Mouse (Mus musculus): ENCODE data around the gene Zfp664. TPM values are rescaled to one million over a fixed set of nuclear protein-coding genes. Genes with fewer than 3 reads are reported as not detected.

The Zfp664 gene
- polyA plus RNA-seq, 1 experiment from 2014 or later = 118 TPM

DNA sequence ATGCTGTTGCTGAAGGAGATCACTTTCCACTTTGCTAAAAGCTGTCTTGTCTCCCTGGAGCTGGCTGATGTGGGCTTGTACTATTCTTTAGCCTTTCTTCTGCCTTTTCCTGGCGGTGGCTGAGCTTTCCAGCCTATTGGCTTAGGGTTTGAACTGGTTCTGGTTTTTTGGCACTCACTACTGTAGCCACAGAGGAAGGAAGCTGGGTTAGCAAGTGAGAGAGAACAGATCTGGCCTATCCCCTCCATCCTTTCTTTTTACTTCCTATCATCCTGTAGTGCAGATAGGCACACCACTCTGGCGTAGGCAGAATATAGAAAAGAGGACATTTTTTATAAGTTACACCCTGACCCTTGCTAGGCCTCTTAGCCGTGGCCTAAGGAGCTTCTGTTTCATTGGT lies 10.6 kb downstream of the Zfp664 start:
- no peak overlapping the region for H3K27ac ChIP-seq
- no peak for ATAC-seq (ENCODE audit: insufficient number of reproducible peaks, insufficient read depth, low FRiP score, low TSS enrichment, low read depth)
- 0 out of 2 replicates have a peak, but pooled peaks cover 11% of the 10 kb centered on the region for H3K4me1 ChIP-seq (replicated peaks)
- H3K27me3 ChIP-seq = no peaks in the 10 kb centered on the region
- no peaks in the 10 kb centered on the region for H3K9me3 ChIP-seq
- no peak overlapping the region for H3K4me2 ChIP-seq
- H3K4me3 ChIP-seq (replicated peaks) = no peak overlapping the region
- no peak overlapping the region for H3K9ac ChIP-seq (replicated peaks)
- peaks cover 62% of the 10 kb centered on the region for H3K36me3 ChIP-seq
- 89% methylated on average over 3 of the region's 3 CpGs for WGBS

DNA sequence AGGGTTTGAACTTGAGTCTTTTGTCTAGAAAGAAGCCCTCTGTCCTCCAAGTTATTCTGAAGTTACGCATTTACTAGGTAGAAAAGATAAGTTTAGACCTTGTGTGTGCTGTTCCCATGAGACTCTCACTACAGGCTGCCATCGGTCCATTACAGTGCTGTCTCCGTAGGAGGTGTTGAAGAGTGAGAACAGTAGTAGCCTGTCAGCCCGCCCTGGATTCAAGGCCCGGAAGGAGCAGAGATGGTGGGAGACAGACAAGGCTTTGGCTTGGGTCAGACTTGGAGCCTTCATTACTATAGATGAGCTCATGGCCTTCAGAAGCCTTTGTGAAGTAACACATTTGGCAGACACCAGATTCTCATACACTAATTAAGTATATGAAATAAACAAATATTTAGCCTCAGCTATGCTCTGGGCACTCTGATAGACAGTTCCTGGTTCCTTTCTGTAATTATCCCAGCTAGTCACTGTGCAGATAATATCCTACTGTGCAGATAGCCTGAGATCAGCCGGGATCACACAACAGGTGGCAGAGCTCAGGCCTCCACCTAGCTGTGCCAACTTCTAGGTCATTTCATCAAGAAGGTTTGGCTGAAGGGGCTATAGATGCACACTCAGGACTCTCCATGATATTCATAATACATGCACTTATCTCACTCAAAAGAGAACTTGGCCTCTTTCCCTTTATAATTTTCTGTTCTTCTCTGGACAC lies 11.6 kb downstream of the Zfp664 start:
- Histone ChIP-seq H3K4me3 (replicated peaks) (no peak overlapping the region), H3K9ac (replicated peaks) (no peak overlapping the region), H3K27ac (no peak overlapping the region), H3K4me1 (replicated peaks) (0 out of 2 replicates have a peak, but pooled peaks cover 11% of the 10 kb centered on the region), H3K27me3 (no peaks in the 10 kb centered on the region), H3K36me3 (peaks cover 67% of the 10 kb centered on the region), H3K9me3 (no peaks in the 10 kb centered on the region), H3K4me2 (no peak overlapping the region)
- 90% methylated on average over 6 of the region's 6 CpGs for WGBS
- no peak for ATAC-seq (ENCODE audit: insufficient number of reproducible peaks, insufficient read depth, low FRiP score, low TSS enrichment, low read depth)

DNA sequence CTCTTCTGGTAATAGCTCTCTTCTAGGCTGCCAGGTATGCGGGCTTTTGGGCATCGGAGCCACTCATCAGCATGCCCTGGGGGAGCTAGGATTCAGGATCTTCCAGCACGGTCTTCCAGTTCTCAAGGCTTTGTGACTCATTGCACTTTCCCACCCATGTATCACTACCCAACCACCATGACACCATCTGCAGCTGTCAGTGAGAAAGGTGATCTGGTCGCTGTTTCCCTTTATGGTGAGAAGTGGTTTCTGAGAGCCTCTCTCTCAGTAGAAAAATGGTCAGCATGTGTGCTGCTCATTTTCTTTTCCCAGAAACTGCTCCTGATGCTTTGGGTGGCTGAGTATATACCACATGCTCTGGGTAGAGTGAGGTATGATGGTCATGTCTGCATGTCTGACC lies 16.8 kb downstream of the Zfp664 start:
- Histone ChIP-seq H3K4me3 (replicated peaks) (no peak overlapping the region), H3K4me2 (no peak overlapping the region), H3K27me3 (no peaks in the 10 kb centered on the region), H3K27ac (no peak overlapping the region), H3K9me3 (no peaks in the 10 kb centered on the region), H3K9ac (replicated peaks) (no peak overlapping the region), H3K36me3 (peaks cover 81% of the 10 kb centered on the region), H3K4me1 (replicated peaks) (0 out of 2 replicates have a peak, but pooled peaks cover 11% of the 10 kb centered on the region)
- WGBS = 86% methylated on average over 4 of the region's 4 CpGs
- no peak for ATAC-seq (ENCODE audit: insufficient number of reproducible peaks, insufficient read depth, low FRiP score, low TSS enrichment, low read depth)

DNA sequence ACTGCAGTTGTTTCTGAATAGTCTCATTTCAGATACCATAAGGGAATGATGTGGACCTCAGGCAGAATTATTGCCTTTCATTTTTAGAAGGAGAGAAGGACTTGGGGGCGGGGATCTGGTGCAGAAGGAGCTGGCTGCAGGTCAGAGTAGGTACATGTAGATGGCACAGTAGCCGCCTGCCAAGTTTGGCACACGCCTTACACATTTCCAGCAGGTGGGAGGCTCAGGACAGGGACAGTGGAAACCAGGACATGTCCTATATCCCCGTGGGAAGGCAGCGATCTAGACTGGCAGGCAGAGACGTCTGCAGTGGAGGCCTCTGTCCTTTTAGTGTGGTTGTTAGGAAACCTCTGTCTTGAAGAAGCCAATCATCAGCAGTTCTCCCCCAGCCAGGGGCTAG lies 17.3 kb downstream of the Zfp664 start:
- Histone ChIP-seq H3K36me3 (peaks cover 81% of the 10 kb centered on the region), H3K4me3 (replicated peaks) (no peak overlapping the region), H3K4me2 (no peak overlapping the region), H3K4me1 (replicated peaks) (0 out of 2 replicates have a peak, but pooled peaks cover 11% of the 10 kb centered on the region), H3K9me3 (no peaks in the 10 kb centered on the region), H3K9ac (replicated peaks) (no peak overlapping the region), H3K27ac (no peak overlapping the region), H3K27me3 (no peaks in the 10 kb centered on the region)
- ATAC-seq (ENCODE audit: insufficient number of reproducible peaks, insufficient read depth, low FRiP score, low TSS enrichment, low read depth) = no peak
- 89% methylated on average over 6 of the region's 6 CpGs for WGBS

DNA sequence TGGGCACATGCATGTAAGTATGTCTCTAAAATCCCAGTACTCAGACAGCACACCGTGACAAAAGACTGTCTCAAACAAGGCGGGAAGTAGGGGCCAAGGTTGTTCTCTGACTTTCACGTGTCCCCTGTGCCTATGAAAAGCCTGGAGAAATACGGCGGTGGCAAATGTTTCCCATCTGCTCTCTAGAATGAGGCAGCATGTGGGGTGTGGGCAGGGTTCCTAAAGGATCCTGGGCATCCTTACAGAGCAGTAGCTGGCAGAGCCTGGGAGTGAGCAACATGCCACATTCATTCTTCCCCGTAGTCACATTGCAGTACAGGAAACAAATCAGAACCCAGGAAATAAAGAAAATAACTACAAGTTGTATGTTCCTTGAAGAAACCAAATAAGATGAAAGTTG lies 21.4 kb downstream of the Zfp664 start:
- no peak for ATAC-seq (ENCODE audit: insufficient number of reproducible peaks, insufficient read depth, low FRiP score, low TSS enrichment, low read depth)
- Histone ChIP-seq H3K4me1 (replicated peaks) (no peaks in the 10 kb centered on the region), H3K4me2 (no peak overlapping the region), H3K9me3 (no peaks in the 10 kb centered on the region), H3K36me3 (peaks cover 91% of the 10 kb centered on the region), H3K4me3 (replicated peaks) (no peak overlapping the region), H3K27me3 (no peaks in the 10 kb centered on the region), H3K27ac (no peak overlapping the region; the same call in 1 of the 2 replicates), H3K9ac (replicated peaks) (no peak overlapping the region)
- 78% methylated on average over 6 of the region's 6 CpGs for WGBS

DNA sequence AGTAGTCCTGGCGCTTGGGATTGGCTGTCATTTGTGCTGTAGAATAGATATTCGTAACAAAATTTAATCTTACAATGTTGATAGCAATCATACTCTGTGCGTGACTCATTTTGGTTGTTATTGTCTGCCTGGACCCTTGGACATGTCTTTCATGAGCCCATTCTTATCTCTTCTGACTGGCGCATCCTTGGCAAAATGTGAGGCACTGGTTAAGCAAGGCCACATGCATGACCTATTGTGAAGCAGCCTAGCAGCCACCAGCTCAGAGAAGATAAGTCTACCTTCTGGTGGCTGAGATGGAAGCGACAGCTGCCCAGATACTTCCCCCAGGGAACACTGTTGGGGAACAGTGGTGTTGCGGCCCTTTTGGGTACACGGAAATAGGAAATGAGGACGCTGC lies 26.2 kb downstream of the Zfp664 start:
- Histone ChIP-seq H3K9ac (replicated peaks) (no peak overlapping the region), H3K27ac (no peak overlapping the region), H3K9me3 (no peaks in the 10 kb centered on the region), H3K4me1 (replicated peaks) (no peaks in the 10 kb centered on the region), H3K36me3 (peaks cover 56% of the 10 kb centered on the region), H3K4me3 (replicated peaks) (no peak overlapping the region), H3K4me2 (no peak overlapping the region), H3K27me3 (no peaks in the 10 kb centered on the region)
- ATAC-seq (ENCODE audit: insufficient number of reproducible peaks, insufficient read depth, low FRiP score, low TSS enrichment, low read depth) = no peak
- WGBS = 96% methylated on average over 8 of the region's 8 CpGs

DNA sequence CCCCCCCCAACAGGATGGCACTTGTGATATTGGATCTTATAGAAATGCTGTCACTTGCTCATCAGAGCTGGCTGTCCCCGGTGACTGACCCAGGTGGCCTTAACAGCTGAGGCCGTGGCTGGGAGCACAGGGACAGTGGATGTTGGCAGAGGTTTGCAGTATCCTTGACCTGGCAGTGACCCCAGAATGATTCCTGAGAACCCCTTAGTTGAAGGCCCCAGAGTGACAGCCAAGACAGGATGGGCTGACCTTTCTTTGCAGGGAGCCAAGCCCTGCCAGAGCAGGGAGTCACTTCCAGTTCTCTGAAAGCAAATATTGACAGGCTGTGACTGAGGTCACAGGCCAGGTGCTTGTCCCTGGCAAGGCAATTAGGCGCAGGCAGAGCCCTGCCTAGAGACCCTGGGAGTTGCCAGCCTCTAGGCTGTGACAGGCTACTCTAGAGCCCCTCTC lies 29.5 kb downstream of the Zfp664 start:
- peaks cover 14% of the 10 kb centered on the region for H3K4me1 ChIP-seq (replicated peaks)
- peaks cover 23% of the 10 kb centered on the region for H3K36me3 ChIP-seq
- WGBS = 77% methylated on average over 3 of the region's 3 CpGs
- H3K9ac ChIP-seq (replicated peaks) = no peak overlapping the region
- no peaks in the 10 kb centered on the region for H3K27me3 ChIP-seq
- ATAC-seq (ENCODE audit: insufficient number of reproducible peaks, insufficient read depth, low FRiP score, low TSS enrichment, low read depth) = no peak
- no peak overlapping the region for H3K4me2 ChIP-seq
- no peaks in the 10 kb centered on the region for H3K9me3 ChIP-seq
- H3K4me3 ChIP-seq (replicated peaks) = no peak overlapping the region
- H3K27ac ChIP-seq = no peak overlapping the region

DNA sequence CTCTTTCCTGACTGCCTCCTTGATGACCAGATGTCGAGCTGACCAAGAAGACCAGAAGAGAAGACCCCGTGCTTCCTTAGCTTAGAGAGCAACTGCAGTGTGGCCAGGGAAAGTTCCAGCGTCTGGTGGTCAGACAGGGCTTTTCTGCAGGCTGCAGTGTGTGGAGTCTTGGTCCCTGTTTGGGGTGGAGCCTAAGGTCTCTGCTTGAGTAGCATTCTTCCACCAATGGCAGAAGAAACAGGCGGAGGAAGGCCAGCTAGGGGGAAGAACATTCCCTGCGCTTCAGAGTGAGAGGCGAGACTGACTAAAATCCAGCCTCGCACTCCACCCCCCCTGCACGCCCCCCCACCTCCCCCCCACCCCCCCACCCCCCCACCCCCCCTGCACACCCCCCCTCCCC lies 33.6 kb downstream of the Zfp664 start:
- Histone ChIP-seq H3K9me3 (no peaks in the 10 kb centered on the region), H3K9ac (replicated peaks) (no peak overlapping the region), H3K36me3 (no peaks in the 10 kb centered on the region), H3K27me3 (no peaks in the 10 kb centered on the region), H3K4me1 (replicated peaks) (peaks cover 18% of the 10 kb centered on the region), H3K4me3 (replicated peaks) (no peak overlapping the region), H3K4me2 (no peak overlapping the region), H3K27ac (peak overlapping the region; percentile 64)
- no peak for ATAC-seq (ENCODE audit: insufficient number of reproducible peaks, insufficient read depth, low FRiP score, low TSS enrichment, low read depth)
- WGBS = 29% methylated on average over 8 of the region's 8 CpGs

DNA sequence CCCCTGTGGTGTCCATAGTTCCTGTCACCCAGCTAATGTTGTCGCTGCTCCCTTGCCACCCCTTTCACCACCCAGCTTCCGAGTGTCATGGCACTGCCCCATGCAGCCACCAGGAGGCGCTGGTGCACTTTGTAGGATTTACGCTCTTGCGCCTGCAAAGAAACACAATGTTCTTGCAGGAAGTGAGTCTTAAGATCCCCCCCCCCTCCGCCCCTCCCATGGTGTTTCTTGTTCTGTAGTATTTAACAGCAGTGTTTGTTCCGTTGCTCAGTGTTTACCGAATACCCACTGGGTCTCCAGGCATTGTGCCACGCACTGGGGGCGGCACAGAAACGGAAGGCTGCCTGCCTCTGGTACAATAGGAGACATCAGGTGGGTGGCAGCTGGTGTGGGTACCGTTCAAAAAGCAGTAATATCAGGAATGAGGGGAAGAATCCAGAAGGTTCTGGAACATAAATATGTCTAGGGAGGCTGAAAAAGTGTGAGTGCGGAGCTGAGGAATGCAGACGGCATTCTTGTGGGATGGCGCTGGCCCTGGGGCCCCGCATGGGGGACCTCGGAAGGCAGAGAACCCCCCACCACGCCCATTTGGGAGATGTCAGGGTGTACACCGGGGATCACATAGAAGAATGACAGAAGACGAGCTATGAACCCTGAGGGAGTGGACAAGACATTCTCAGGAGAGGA lies 37.6 kb downstream of the Zfp664 start:
- no peaks in the 10 kb centered on the region for H3K9me3 ChIP-seq
- H3K27me3 ChIP-seq = no peaks in the 10 kb centered on the region
- 38% methylated on average over 20 of the region's 20 CpGs for WGBS
- H3K4me1 ChIP-seq (replicated peaks) = peaks cover 18% of the 10 kb centered on the region
- H3K4me2 ChIP-seq = peak overlapping the region; percentile 47
- H3K9ac ChIP-seq (replicated peaks) = no peak overlapping the region
- H3K36me3 ChIP-seq = no peaks in the 10 kb centered on the region
- no peak overlapping the region for H3K27ac ChIP-seq
- 0 out of 2 replicates have a peak overlapping the region, but pooled peaks have one; percentile 15 for H3K4me3 ChIP-seq (replicated peaks)
- ATAC-seq (ENCODE audit: insufficient number of reproducible peaks, insufficient read depth, low FRiP score, low TSS enrichment, low read depth) = peak; percentile 37; the same call in 1 of the 2 replicates

DNA sequence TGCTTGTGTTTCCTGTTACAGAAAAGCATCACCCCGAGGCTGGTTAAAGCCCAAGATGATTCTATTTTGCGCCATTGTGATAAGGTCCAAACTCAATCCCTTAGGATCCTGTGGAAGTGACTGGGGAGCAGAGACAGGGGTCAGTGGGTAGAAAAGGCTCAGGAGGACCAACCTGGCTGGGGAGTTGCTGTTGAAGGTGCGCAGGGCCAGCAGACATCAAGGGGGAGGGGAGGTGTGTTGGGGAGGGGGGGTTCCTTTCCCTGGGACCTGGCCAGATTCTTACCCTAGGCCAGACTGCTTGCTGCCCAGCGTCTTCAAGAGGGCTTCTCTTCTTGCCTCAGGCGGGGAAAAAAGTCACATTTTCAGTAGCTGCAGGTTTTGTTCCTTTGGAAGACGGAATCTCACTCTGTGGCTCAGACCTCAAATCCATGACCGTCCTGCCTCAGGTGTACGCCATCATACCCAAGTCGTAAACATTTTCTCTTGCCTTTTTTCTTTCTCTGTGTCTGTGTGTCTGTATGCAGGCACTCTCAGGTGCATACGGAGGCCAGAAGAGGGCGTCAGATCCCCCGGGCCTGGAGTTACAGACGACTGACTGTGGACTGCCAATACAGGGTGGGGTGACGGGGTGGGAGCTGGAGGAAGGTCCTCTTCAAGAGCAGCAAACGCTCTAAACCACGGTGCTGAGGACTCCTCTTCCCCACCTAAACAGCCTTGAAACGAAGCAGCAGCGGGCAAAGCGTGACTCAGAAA lies 38.4 kb downstream of the Zfp664 start:
- H3K36me3 ChIP-seq = no peaks in the 10 kb centered on the region
- 0 out of 2 replicates have a peak overlapping the region, but pooled peaks have one; percentile 29 for H3K27ac ChIP-seq
- no peak overlapping the region for H3K4me2 ChIP-seq
- H3K4me3 ChIP-seq (replicated peaks) = no peak overlapping the region
- H3K9ac ChIP-seq (replicated peaks) = no peak overlapping the region
- H3K27me3 ChIP-seq = no peaks in the 10 kb centered on the region
- no peaks in the 10 kb centered on the region for H3K9me3 ChIP-seq
- WGBS = 68% methylated on average over 19 of the region's 19 CpGs
- peaks cover 11% of the 10 kb centered on the region for H3K4me1 ChIP-seq (replicated peaks)
- ATAC-seq (ENCODE audit: insufficient number of reproducible peaks, insufficient read depth, low FRiP score, low TSS enrichment, low read depth) = no peak

DNA sequence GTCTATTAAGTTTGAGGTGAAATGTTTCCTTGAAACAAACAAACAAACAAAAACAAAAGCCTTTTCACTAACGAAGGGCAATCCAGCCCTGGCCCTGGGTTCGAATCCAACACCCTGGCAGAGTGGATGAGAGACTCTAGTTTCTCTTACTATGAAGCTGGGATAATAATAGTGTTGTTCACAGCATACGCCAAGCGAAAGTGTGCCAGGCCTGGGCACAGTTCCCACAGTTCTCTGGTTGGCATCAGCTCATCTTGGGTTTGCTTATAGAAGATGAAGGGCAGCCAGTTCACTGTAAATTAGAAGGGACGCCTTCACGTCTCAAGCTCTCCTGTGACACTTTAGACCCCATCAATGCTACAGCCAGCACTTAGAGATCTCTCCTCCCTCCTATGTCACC lies 39.2 kb downstream of the Zfp664 start:
- no peak overlapping the region for H3K27ac ChIP-seq
- H3K27me3 ChIP-seq = no peaks in the 10 kb centered on the region
- H3K9me3 ChIP-seq = no peaks in the 10 kb centered on the region
- WGBS = 84% methylated on average over 6 of the region's 6 CpGs
- no peak overlapping the region for H3K4me2 ChIP-seq
- no peak for ATAC-seq (ENCODE audit: insufficient number of reproducible peaks, insufficient read depth, low FRiP score, low TSS enrichment, low read depth)
- no peak overlapping the region for H3K9ac ChIP-seq (replicated peaks)
- H3K36me3 ChIP-seq = no peaks in the 10 kb centered on the region
- no peak overlapping the region for H3K4me3 ChIP-seq (replicated peaks)
- peaks cover 4% of the 10 kb centered on the region for H3K4me1 ChIP-seq (replicated peaks)
